Mouse (Mus musculus): Measurements from ENCODE around the gene Tor4a. TPM values are rescaled to one million over a fixed set of nuclear protein-coding genes. Genes with fewer than 3 reads are reported as not detected.

Gene Tor4a
- 20.7 TPM for polyA plus RNA-seq (2017; shearing (Covaris generic))

DNA sequence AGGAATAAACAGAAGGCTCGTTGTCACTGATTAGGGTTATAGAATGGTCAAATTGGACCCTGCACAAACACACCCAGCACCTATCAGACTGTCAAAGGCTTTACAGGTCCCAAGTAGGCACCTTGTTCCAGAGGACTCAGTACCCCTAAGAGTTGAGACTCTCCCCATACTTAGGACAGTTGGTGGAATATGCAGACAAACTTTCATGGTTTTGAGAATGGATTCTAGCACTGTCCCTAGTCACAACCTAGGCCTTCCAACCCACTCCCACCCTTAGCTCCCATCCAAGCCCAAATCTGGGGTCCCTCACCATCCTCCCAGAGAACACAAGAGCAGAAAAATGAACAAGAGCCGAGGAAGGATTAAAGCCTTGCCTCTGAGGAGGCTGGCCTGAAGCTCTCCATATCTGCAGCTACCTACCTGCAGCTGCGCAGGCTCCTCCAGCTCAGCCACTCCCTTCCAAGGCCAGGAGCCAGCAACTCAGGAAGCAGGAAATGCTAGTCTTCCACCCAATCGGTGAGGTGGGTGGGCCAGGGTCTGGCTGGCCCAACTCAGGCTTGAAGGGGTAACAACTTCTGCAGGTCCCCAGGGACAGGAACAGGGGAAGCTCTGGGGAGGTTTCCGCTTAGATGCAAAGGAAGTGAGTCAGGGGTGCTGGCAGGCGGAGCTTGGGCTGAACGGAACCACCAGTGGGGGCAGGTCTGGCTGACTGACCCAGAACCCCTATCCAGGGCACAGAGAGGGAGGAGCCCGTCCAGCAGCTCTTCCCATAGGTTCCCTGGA, at the start of gene Tor4a:
Gene Tor4a (minus strand): TSS at position 715 of the 783 bp plus-strand sequence.

DNA sequence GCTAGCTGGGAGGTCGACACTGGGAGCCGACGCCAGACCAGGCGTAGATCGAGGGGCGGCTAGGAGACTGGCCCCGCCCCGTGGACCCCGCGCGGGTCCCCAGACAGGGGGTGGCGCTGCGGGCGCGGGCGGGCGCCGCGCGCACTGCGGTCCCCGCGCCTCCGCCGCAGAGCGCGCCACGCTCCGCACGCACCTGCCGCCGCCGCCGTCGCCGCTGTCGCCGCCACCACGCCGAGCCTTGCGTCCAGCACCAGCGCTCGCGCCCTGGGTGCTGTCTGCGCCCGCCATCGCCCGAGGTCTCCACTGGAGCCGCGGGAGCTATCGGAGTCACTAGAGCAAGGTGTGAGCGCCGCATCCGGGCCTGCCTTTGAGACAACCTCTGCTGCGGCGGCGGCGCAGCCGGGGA, 45.4 kb upstream of the Tor4a start, which contains the start of the genes Rnf208 and Cysrt1:
Gene Rnf208 (plus strand): TSS at position 155 of the 406 bp plus-strand sequence.
Gene Cysrt1 (minus strand): TSS at position 352 of the 406 bp plus-strand sequence.

DNA sequence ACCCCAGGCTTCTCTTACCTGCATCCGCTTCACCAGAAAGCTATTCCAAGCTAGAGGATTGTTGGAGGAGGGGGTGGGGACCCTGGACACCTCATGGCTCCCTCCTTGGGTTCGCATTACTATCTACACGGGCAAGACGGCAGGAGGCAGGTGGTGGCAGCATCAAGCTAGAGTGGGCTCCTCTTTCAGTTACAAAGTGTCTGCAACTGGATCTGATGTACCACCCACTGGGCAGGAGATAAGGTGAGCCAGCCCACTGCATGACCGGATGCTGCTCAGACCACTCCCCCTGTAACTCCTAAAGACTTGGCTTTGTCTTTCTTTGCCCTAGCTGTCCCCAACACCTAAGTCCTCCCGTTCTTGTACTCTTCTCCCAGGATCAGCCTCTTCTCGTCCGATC, 39.9 kb upstream of the Tor4a start, which contains the start of gene Rnf224:
Gene Rnf224 (minus strand): TSS at position 174 of the 400 bp plus-strand sequence.

DNA sequence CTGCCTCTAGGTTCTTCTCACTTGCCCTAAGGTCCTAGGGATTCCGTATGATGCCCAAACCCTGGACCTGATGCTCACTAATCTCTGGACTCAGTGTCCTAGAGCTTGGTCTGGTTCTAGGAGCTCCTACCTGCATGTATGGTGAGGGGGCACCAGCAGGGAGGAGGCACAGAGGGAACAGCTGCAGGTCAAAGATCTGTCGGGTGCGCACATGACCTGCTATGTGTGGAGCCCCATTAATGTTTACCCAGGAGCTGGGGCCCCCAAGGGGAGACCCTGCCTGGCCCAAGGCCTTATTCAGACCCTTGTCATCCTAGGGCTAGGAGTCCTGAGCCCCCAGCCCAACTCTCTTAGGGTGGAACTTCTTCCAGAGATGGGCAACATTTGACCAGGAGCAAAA, 37.4 kb upstream of the Tor4a start, which contains the start of gene Slc34a3:
Gene Slc34a3 (minus strand): TSS at position 315 of the 400 bp plus-strand sequence.

DNA sequence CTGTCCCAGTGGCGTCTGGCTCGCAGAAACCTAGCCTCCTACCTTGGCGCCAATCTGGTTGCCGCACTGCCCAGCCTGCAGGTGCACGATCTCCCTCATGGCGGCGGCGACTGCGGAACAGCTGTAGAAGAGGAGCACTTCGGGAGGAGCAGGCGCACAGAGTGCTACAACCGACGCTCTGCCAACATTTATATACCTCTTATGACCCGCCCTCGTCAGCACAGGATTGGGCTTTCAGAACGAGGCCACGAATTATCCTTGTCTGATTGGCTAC, 27.7 kb upstream of the Tor4a start, which contains the start of gene Tubb4b:
Gene Tubb4b (minus strand): TSS at position 211 of the 274 bp plus-strand sequence.

DNA sequence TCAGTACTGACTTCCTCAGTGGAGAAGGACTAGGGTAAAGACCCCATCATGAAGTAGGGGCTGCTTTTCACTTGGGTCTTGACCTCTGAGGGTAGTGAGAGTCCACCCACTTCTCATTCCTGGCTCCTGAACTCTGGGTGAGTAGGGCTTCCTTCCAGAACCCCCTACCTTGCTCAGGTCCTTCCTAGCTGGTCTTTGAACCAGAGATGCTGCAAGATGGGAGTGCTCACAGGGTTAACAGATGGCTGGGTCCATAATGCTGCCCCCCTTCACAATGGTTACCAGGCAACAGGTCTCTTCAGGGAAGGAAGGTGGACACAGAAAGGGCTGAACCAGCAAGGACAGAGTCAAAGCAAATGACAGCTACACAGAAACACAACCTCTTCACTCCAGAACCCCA, 21.8 kb upstream of the Tor4a start, which contains the start of gene Fam166a:
Gene Fam166a (plus strand): TSS at position 301 of the 400 bp plus-strand sequence.

DNA sequence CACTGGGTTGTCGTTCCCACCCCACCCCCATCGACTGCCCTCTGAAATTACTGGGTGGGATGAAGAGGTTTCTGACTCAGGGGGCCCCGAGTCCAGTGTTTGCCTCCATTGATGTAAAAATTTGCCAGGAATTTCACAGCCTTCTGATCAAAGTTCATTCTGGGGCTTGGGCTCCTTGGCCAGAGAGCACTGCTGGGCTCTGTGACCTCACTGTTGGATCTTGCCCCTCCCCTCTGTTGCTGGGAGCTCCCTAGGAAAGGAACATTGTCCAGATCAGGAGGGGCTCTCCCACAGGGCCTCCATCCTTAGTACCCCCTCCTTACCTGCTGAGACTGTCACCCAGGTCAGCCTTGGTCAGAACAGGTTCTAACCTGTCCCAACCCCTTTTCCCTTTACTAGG, 17.8 kb upstream of the Tor4a start, which contains the start of gene Stpg3:
Gene Stpg3 (minus strand): TSS at position 194 of the 400 bp plus-strand sequence.

DNA sequence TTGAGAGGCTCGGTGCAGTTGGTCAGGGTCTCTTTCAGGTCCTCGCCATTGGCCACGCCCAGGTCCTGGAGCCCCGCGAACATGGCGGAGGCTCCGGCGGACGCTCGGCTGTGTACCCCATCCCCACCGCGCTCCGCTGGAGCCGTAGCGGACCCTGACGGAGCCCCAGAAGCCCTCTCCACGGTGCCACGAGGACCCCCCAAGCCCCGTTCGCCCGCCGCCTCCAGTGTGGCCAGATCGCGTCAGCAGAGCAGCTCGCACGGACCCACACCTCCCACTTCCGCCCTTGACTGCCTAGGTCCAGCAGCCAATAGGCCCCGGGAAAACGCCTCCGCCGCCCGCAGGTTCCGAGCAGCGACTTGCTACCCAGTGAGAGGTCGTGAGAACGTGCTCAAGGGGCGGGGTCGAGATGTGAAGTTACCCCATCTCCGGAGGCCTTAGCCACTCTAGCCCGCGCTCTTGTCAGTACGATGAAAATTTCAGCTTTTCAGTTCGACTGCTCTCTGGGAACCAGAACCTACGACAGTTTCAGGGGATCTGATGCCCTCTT, 14.5 kb upstream of the Tor4a start, which contains the start of gene Nelfb:
Gene Nelfb (minus strand): TSS at position 369 of the 550 bp plus-strand sequence.

DNA sequence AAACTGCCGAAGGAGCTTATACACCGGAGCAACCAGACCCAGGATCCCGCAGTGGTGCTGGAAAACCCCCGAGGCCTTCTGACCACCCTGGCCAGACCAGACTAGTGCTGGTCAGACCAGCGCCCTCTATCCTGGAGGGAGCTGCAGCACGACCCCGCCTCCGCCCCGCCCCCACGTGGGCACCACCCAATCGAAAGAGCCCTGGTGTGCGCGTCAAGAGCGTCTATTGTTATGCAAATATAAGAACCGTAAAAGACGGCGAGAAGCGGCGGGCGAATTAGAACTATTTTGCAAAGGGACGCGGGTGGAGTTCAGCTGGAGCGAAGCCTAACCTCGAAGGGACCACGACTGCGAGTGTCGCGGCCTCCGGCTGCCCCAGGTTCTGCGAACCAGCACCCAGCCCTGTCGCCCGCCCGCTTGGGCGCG, 16.2 kb downstream of the Tor4a start, which contains the start of gene Nrarp:
Gene Nrarp (plus strand): TSS at position 281 of the 426 bp plus-strand sequence.

Other genes with a start within 250 kb of the Tor4a start
- gene Zmynd19, start 247.1 kb downstream of the Tor4a start, polyA plus RNA-seq (2017; shearing (Covaris generic)): 21.1 TPM
- 15.2 TPM for gene Dph7, start 234.5 kb downstream of the Tor4a start, polyA plus RNA-seq (2017; shearing (Covaris generic))
- 93.4 TPM for gene Mrpl41, start 221.8 kb downstream of the Tor4a start, polyA plus RNA-seq (2017; shearing (Covaris generic))
- gene Pnpla7, start 220.9 kb downstream of the Tor4a start, polyA plus RNA-seq (2017; shearing (Covaris generic)): 98.3 TPM
- 20.8 TPM for gene Nsmf, start 142.5 kb downstream of the Tor4a start, polyA plus RNA-seq (2017; shearing (Covaris generic))
- gene Entpd8, start 116.6 kb downstream of the Tor4a start, polyA plus RNA-seq (2017; shearing (Covaris generic)): not detected
- not detected for gene Noxa1, start 101.7 kb downstream of the Tor4a start, polyA plus RNA-seq (2017; shearing (Covaris generic))
- gene Nrarp, start 16.1 kb downstream of the Tor4a start, polyA plus RNA-seq (2017; shearing (Covaris generic)): 3.0 TPM
- gene Nelfb, start 14.6 kb upstream of the Tor4a start, polyA plus RNA-seq (2017; shearing (Covaris generic)): 97.1 TPM
- not detected for gene Stpg3, start 17.8 kb upstream of the Tor4a start, polyA plus RNA-seq (2017; shearing (Covaris generic))
- gene Fam166a, start 21.9 kb upstream of the Tor4a start, polyA plus RNA-seq (2017; shearing (Covaris generic)): not detected
- 99.9 TPM for gene Tubb4b, start 27.8 kb upstream of the Tor4a start, polyA plus RNA-seq (2017; shearing (Covaris generic))
- gene Slc34a3, start 37.5 kb upstream of the Tor4a start, polyA plus RNA-seq (2017; shearing (Covaris generic)): not detected
- gene Rnf224, start 39.9 kb upstream of the Tor4a start, polyA plus RNA-seq (2017; shearing (Covaris generic)): not detected
- gene Rnf208, start 45.4 kb upstream of the Tor4a start, polyA plus RNA-seq (2017; shearing (Covaris generic)): 0.37 TPM
- not detected for gene Cysrt1, start 45.6 kb upstream of the Tor4a start, polyA plus RNA-seq (2017; shearing (Covaris generic))
- gene AL732309.1, start 50.0 kb upstream of the Tor4a start, polyA plus RNA-seq (2017; shearing (Covaris generic)): 9.7 TPM
- gene Tmem203, start 58.6 kb upstream of the Tor4a start, polyA plus RNA-seq (2017; shearing (Covaris generic)): 26.6 TPM
- 24.1 TPM for gene Tprn, start 65.7 kb upstream of the Tor4a start, polyA plus RNA-seq (2017; shearing (Covaris generic))
- gene Ssna1, start 75.6 kb upstream of the Tor4a start, polyA plus RNA-seq (2017; shearing (Covaris generic)): 81.2 TPM
- gene Anapc2, start 75.6 kb upstream of the Tor4a start, polyA plus RNA-seq (2017; shearing (Covaris generic)): 101 TPM
- not detected for gene Tmem210, start 91.3 kb upstream of the Tor4a start, polyA plus RNA-seq (2017; shearing (Covaris generic))
- not detected for gene Lrrc26, start 93.0 kb upstream of the Tor4a start, polyA plus RNA-seq (2017; shearing (Covaris generic))
- not detected for gene Grin1, start 122.3 kb upstream of the Tor4a start, polyA plus RNA-seq (2017; shearing (Covaris generic))
- gene Man1b1, start 135.5 kb upstream of the Tor4a start, polyA plus RNA-seq (2017; shearing (Covaris generic)): 26.7 TPM
- gene Dpp7, start 159.5 kb upstream of the Tor4a start, polyA plus RNA-seq (2017; shearing (Covaris generic)): 6.7 TPM
- 14.2 TPM for gene Uap1l1, start 168.8 kb upstream of the Tor4a start, polyA plus RNA-seq (2017; shearing (Covaris generic))
- not detected for gene Sapcd2, start 175.4 kb upstream of the Tor4a start, polyA plus RNA-seq (2017; shearing (Covaris generic))
- not detected for gene Entpd2, start 199.0 kb upstream of the Tor4a start, polyA plus RNA-seq (2017; shearing (Covaris generic))
- gene Npdc1, start 202.5 kb upstream of the Tor4a start, polyA plus RNA-seq (2017; shearing (Covaris generic)): 0.47 TPM
- not detected for gene Fut7, start 226.4 kb upstream of the Tor4a start, polyA plus RNA-seq (2017; shearing (Covaris generic))
- gene Abca2, start 231.8 kb upstream of the Tor4a start, polyA plus RNA-seq (2017; shearing (Covaris generic)): 44.9 TPM

All from naive thymus-derived CD4-positive, alpha-beta T cell, adult 5 months (primary cell).